Mouse (Mus musculus) kidney, embryonic 16.5 days (tissue): ENCODE measurements around the gene Cyp4f39. TPM values are rescaled to one million over a fixed set of nuclear protein-coding genes. Genes with fewer than 3 reads are reported as not detected.

Experiments
- ATAC-seq: fragments of 200-750 bp; cut with Nextera tagmentation; 2 replicates; pipeline ENCODE4 v1.8.0; 2017; ENCODE audit warnings: moderate TSS enrichment; ENCODE audit not compliant: low FRiP score, low TSS enrichment
- H3K27ac ChIP-seq: fragments of 300-500 bp; sonication (generic); 2 replicates; pipeline ENCODE4 v1.5.1; 2014; ENCODE audit warnings: low read length
- H3K27me3 ChIP-seq: fragments of 300-500 bp; sonication (generic); 2 replicates; pipeline ENCODE4 v1.6.1; 2014; ENCODE audit warnings: low read length, control low read depth, mixed read lengths; ENCODE audit not compliant: insufficient read depth
- H3K36me3 ChIP-seq: fragments of 300-500 bp; sonication (generic); 2 replicates; pipeline ENCODE4 v1.6.1; 2014; ENCODE audit warnings: low read length, control low read depth, mixed read lengths; ENCODE audit not compliant: insufficient read depth
- H3K4me1 ChIP-seq: fragments of 300-500 bp; sonication (generic); 2 replicates; pipeline ENCODE4 v1.6.1; 2014; ENCODE audit warnings: low read length, control low read depth, mixed read lengths; ENCODE audit not compliant: insufficient read depth
- H3K4me2 ChIP-seq: fragments of 300-500 bp; sonication (generic); replicated peaks from 2 replicates; pipeline ENCODE4 v1.6.1; 2014; ENCODE audit warnings: low read depth, low read length
- H3K4me3 ChIP-seq: fragments of 300-500 bp; sonication (generic); 2 replicates; pipeline ENCODE4 v1.5.1; 2014; ENCODE audit warnings: mild to moderate bottlenecking, low read length
- H3K9ac ChIP-seq: fragments of 300-500 bp; sonication (generic); replicated peaks from 2 replicates; pipeline ENCODE4 v1.6.1; 2014; ENCODE audit warnings: low read length
- H3K9me3 ChIP-seq: fragments of 300-500 bp; sonication (generic); 2 replicates; pipeline ENCODE4 v1.6.1; 2016; ENCODE audit warnings: low read length, control low read depth
- WGBS: fragments of 180-500 bp; shearing (Covaris S2); extraction: QIAGEN DNeasy Blood & Tissue Kit; methylation state at CpG from one replicate; pipeline ENCODE4 v1.1.7; 2014; 5-methylcytosine and 5-hydroxymethylcytosine counted together
- polyA plus RNA-seq: library from polyadenylated mRNA; unstranded; fragments of >200 nt; fragmentation: Nextera tagmentation; extraction: Ambion mirVana; gene quantifications from 2 replicates; pipeline ENCODE4 v1.2.1, GENCODE M21; 2015

Cyp4f39 gene
- polyA plus RNA-seq, 1 experiment from 2014 or later, result 1.0 TPM

DNA sequence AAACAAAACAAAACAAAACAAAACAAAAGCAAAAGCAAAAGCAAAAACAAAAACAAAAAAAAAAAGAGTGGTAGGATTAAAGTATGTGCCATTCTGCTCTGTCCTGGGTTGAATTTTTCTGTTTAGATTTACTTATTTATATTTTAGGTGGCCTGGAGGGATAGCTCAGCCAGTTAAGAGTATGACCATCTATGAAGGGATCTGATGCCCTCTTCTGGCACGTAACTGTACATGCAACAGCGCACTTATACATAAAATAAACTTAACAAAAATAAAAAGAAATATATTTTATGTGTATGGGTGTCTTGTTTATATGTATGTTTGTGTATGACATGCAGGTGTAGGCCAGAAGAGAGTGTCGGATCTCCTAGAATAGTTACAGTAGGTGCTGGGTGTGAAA is 20.6 kb upstream of the Cyp4f39 start:
- no peak overlapping the region for H3K4me2 ChIP-seq
- no peaks in the 10 kb centered on the region for H3K9me3 ChIP-seq
- H3K4me3 ChIP-seq, result no peak overlapping the region
- 63% methylated on average over 3 of the region's 3 CpGs for WGBS
- H3K4me1 ChIP-seq, result no peaks in the 10 kb centered on the region
- no peaks in the 10 kb centered on the region for H3K36me3 ChIP-seq
- 0 out of 2 replicates have a peak, but pooled peaks cover 3% of the 10 kb centered on the region for H3K27me3 ChIP-seq
- H3K9ac ChIP-seq, result no peak overlapping the region
- H3K27ac ChIP-seq, result no peak overlapping the region
- ATAC-seq, result no peak

DNA sequence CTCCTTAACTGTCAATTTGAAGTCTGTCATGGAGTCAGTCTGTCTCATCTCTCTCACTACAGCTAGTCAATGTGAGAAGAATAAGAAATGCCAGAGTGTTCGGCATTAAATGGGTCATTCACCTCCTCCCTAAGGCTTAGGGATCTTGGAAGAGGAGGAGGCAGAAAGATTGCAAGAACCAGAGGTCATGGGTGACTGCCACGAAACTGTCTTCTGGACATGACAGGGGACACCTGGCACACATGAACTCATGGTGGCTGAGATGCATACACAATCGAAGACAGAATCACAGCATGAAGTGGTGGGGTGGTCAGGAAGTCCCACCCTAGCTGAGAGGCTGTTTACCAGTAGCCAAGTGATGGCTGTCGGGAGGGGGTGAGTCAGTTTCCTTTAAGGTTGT is 18.2 kb upstream of the Cyp4f39 start:
- WGBS, result 39% methylated on average over 4 of the region's 4 CpGs

DNA sequence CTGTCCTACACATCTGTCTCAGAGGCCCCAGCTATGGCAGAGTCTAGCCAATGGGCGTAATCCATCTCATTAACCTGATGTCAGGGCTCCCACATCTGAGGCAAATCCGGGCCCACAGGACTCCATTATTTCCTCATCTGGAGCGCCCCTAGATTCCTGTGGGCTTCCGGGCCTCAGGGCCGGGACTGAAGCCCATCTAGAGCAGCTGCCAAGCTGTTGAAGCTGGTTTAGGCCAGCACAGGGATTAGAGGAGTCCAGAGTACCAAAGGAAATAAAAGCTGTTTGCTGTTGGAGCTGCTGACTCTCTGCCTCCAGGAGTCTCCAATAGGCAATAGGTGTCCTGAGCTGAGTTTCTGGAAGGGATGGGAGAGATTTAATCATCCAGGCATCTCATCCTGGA is 17.4 kb upstream of the Cyp4f39 start:
- WGBS, result 59% methylated on average over 5 of the region's 5 CpGs
- Histone ChIP-seq H3K9ac (no peak overlapping the region), H3K4me1 (no peaks in the 10 kb centered on the region), H3K9me3 (no peaks in the 10 kb centered on the region), H3K4me2 (no peak overlapping the region), H3K4me3 (no peak overlapping the region), H3K27ac (no peak overlapping the region), H3K27me3 (no peaks in the 10 kb centered on the region), H3K36me3 (no peaks in the 10 kb centered on the region)
- no peak for ATAC-seq

More for the DNA sequence above, 18.2 kb upstream of the Cyp4f39 start:
- Histone ChIP-seq H3K36me3 (no peaks in the 10 kb centered on the region), H3K4me1 (no peaks in the 10 kb centered on the region), H3K4me3 (no peak overlapping the region), H3K9ac (no peak overlapping the region), H3K4me2 (no peak overlapping the region), H3K9me3 (no peaks in the 10 kb centered on the region), H3K27me3 (no peaks in the 10 kb centered on the region), H3K27ac (no peak overlapping the region)
- ATAC-seq, result no peak

DNA sequence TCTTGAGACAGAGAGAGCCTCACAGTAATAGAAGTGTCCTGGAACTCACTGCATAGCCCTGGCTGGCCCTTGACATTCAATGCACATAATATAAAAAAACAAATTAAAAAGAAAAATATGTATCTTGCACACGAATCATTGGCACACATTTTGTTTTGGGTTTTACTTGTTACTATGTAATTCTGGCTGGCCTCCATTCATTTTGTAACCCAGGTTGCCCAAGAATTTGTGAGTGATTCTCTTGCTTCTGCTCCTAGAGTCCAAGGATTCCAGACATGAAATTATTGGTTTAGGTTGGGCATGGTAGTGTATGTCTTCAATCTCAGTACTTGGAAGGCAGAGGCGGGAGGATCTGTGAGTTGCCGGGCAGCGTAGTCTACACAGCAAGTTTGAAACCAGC is 15.4 kb upstream of the Cyp4f39 start:
- Histone ChIP-seq H3K27me3 (no peaks in the 10 kb centered on the region), H3K27ac (no peak overlapping the region), H3K9me3 (no peaks in the 10 kb centered on the region), H3K4me3 (no peak overlapping the region), H3K4me2 (no peak overlapping the region), H3K36me3 (no peaks in the 10 kb centered on the region), H3K9ac (no peak overlapping the region), H3K4me1 (no peaks in the 10 kb centered on the region)
- no peak for ATAC-seq
- 92% methylated on average over 4 of the region's 4 CpGs for WGBS

DNA sequence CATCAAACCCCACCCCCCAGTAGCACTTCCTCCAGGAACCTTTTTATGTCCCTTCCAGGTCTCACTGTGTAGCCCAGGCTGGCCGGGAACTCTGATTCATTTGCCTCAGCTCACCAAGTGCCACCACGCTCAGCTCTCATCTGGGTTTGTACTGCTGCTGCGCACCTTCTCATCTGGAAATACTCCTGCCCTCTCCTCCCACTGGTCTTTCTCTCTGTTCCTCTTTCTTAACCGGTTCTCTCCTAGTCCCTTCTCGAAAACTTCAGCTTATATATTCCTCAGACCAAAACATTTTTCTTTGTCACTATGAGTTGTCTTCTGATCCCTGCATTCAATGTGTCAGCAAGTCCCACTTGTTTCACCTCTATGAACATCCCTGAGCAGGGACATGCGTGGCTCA is 9.3 kb upstream of the Cyp4f39 start:
- no peaks in the 10 kb centered on the region for H3K27me3 ChIP-seq
- H3K9ac ChIP-seq, result no peak overlapping the region
- no peak overlapping the region for H3K27ac ChIP-seq
- no peak for ATAC-seq
- no peaks in the 10 kb centered on the region for H3K9me3 ChIP-seq
- WGBS, result 77% methylated on average over 6 of the region's 6 CpGs
- H3K4me3 ChIP-seq, result no peak overlapping the region
- no peaks in the 10 kb centered on the region for H3K4me1 ChIP-seq
- no peaks in the 10 kb centered on the region for H3K36me3 ChIP-seq
- no peak overlapping the region for H3K4me2 ChIP-seq

DNA sequence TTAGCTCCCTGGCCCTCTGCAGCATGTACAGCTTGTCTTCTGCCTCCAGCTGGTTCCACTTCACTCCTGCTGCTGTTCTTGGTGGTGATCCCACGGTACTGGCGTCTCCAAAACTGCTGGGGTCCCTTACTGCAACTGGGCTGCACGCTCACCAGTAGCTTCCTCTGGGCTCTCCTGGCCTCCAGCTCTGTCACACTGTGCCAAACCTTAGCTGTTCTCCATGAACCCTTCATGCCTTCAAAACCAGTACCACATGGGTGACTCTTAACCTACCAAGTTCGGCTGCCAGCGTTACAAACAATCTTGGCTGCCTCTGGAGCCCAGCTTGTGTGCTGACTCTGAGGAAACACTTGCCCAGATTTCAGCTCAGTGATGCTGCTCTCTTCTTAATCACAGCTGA is 7.5 kb upstream of the Cyp4f39 start:
- Histone ChIP-seq H3K27ac (no peak overlapping the region), H3K9me3 (peaks cover 6% of the 10 kb centered on the region; the same call in 1 of the 2 replicates), H3K36me3 (no peaks in the 10 kb centered on the region), H3K4me3 (no peak overlapping the region), H3K9ac (no peak overlapping the region), H3K4me1 (no peaks in the 10 kb centered on the region), H3K4me2 (no peak overlapping the region), H3K27me3 (no peaks in the 10 kb centered on the region)
- 73% methylated on average over 5 of the region's 5 CpGs for WGBS
- no peak for ATAC-seq

DNA sequence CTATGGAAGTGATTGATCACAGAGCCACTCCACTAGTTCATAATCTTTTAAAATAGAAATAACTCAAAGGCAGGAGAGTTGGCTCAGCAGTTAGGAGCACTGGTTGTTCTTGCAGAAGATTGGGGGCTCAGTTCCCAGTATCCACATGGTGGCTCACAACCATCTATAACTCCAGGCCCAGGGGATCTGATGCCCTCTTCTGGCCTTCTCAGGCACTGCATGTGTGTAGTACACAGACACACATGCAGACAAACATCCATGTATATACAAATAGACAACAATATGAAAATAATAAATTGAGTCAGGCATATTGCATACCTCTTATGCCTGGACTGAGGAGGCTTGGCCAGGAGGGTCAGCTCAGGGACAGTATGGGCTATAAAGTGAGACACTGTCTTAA is 5.3 kb upstream of the Cyp4f39 start:
- Histone ChIP-seq H3K4me2 (no peak overlapping the region), H3K27ac (no peak overlapping the region), H3K27me3 (no peaks in the 10 kb centered on the region), H3K9ac (no peak overlapping the region), H3K9me3 (peaks cover 6% of the 10 kb centered on the region; the same call in 1 of the 2 replicates), H3K4me1 (peaks cover 2% of the 10 kb centered on the region; the same call in 1 of the 2 replicates), H3K4me3 (no peak overlapping the region), H3K36me3 (no peaks in the 10 kb centered on the region)
- ATAC-seq, result no peak

DNA sequence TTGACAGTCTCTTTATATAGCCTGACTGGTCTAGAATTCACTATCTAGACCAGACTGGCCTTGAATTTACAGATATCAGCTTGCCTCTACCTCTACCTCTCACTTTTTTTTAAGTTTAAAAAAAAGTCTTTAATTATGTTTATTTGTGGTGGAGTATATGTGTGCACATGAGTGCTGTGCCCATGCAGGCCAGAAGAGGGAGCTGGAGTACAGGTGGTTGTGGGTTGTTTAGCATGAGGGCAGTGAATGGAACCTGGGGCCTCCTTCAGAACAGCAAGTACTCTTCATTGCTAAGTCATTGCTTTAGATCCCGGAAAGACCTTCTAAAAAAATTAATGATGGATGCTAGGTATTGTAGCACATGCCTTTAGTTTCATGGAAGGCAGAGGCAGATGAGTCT is 3.5 kb upstream of the Cyp4f39 start:
- 97% methylated on average over 1 of the region's 1 CpGs for WGBS
- Histone ChIP-seq H3K27ac (no peak overlapping the region), H3K27me3 (0 out of 2 replicates have a peak, but pooled peaks cover 2% of the 10 kb centered on the region), H3K4me2 (no peak overlapping the region), H3K9ac (no peak overlapping the region), H3K4me1 (peaks cover 7% of the 10 kb centered on the region), H3K4me3 (no peak overlapping the region), H3K9me3 (peaks cover 6% of the 10 kb centered on the region; the same call in 1 of the 2 replicates), H3K36me3 (no peaks in the 10 kb centered on the region)
- ATAC-seq, result no peak

DNA sequence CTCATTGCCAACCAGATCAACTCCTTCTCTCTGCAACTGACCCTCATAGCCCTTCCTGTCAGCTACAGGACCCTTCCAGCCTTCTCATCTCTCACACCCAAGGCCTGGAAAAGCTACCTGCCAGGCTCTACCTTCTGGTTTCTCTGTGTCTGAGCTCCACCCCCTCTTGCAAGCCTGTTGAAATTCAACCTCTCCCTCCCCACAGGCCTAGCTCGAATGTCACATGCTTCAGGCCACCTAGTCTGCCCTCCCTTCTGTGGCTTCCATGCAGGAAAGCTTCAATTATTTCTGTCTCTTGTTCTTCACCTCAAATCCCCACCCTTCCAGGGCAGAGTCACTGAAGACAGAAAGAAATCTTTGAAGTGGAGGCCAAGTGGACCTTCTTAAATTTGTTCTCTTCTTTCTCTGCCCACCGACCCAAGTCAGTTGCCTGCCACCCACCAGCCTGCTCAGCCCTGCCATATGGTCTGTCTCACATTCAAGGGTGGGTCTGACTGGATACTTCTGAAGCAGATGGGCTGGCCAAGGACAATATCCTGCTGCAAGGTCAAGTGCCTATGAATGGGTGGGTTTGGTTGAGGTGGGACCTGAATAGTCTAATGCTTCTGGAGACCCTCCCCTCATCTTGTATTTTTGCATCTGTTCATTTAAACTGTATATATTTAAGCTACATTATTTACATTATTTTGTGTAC is 1.5 kb upstream of the Cyp4f39 start:
- H3K36me3 ChIP-seq, result no peaks in the 10 kb centered on the region
- no peak overlapping the region for H3K4me3 ChIP-seq
- H3K27ac ChIP-seq, result no peak overlapping the region
- 0 out of 2 replicates have a peak, but pooled peaks cover 2% of the 10 kb centered on the region for H3K27me3 ChIP-seq
- peaks cover 7% of the 10 kb centered on the region for H3K4me1 ChIP-seq
- WGBS, result 16% methylated on average over 2 of the region's 2 CpGs
- H3K9ac ChIP-seq, result no peak overlapping the region
- H3K9me3 ChIP-seq, result peaks cover 6% of the 10 kb centered on the region; the same call in 1 of the 2 replicates
- ATAC-seq, result peak; percentile 77; the same call in 1 of the 2 replicates
- no peak overlapping the region for H3K4me2 ChIP-seq

DNA sequence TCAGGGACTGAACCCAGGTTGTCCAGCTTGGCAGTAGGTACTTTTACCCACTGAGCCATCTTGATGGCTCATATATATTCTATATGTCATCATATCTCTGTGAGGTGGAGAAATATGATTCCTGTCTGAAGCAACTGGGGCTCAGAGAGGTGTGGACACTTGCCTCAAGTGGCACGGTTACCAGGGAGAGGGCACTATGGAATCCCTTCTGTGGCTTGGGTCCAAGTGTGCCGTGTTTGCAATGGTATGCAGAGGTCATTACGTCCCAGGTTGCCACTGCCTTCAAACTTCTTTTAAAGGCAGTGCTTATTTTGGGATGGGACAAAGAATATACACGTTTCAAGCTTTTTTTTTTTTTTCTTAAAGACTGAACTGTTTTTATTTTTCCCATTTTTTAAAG is 1.7 kb downstream of the Cyp4f39 start:
- Histone ChIP-seq H3K9me3 (peaks cover under 1% of the 10 kb centered on the region; the same call in 1 of the 2 replicates), H3K4me2 (no peak overlapping the region), H3K27me3 (0 out of 2 replicates have a peak, but pooled peaks cover 2% of the 10 kb centered on the region), H3K9ac (no peak overlapping the region), H3K36me3 (no peaks in the 10 kb centered on the region), H3K4me3 (no peak overlapping the region), H3K4me1 (peaks cover 7% of the 10 kb centered on the region), H3K27ac (no peak overlapping the region)
- no peak for ATAC-seq
- WGBS, result 80% methylated on average over 4 of the region's 4 CpGs
